Mouse (Mus musculus) ES-Bruce4 (cell line): Measurements from ENCODE around the gene Scand1.

Experiments used
- CTCF ChIP-seq: IDR thresholded peaks from one replicate; pipeline ENCODE4 v1.8.1; 2011; ENCODE audit warnings: low read depth, low read length
- EP300 ChIP-seq: IDR thresholded peaks from 2 replicates; pipeline ENCODE4 v1.6.1; 2011; ENCODE audit warnings: low read depth, low read length; ENCODE audit not compliant: insufficient read depth
- POLR2A ChIP-seq: IDR thresholded peaks from one replicate; pipeline ENCODE4 v1.8.1; 2011; ENCODE audit warnings: low read length; ENCODE audit not compliant: insufficient read depth

DNA sequence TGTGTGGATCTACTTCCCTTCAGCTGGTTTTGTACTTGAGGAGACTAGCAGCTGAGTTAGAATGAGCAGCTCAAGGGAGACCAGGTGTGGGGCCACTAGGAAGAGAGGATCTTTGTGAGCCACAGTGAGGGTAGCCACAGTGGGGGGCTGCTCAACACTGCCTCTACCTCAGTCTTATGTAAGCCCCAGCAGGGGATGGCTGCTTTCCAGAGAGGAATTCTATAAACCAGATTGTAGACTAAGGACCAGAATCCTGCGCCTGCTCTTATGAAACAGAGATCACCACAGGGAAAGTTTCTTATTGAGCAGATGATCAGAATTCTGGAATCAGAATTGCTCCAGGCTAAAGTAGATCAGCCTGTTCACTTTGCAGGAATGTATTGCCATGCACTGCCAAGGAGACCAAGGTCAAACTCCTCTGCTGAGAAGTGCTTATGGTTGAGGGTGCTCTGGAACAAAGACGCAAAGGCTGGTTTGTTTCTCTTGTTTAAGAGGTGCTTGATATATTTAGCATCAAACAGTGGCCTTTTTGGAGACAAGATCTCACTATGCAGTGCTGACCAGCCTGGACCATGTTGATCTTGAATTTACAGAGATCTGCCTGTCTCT, 22.8 kb downstream of the Scand1 start:
- TF ChIP-seq CTCF: no peak
- TF ChIP-seq POLR2A: no peak
- no peak for TF ChIP-seq EP300
